9 mouse cellular contexts compared by ENCODE assay signal in the genomic region with DNA sequence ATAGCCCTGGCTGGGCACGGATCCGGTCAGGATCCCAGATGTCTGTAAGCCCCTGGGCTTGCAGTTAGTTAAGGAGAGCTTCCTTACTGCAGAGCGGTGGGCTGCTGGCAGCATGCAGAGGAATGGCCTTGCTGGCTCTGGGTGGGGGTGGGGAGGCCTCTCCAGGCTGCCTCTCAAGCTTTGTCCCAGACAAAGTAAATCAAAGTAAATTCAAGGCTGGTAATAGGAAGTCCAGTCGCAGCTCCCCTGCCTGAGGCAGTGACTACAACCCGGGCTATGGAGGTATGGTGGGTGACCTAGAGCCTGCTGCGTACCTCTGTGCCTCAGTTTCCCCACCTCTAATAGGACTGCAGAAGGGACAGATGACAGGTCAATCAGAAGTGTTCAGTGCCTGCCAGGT. TPM values are rescaled to one million over a fixed set of nuclear protein-coding genes. Genes with fewer than 3 reads are reported as not detected.
DNase-seq lines count a peak whose midpoint lies in the region; ATAC-seq lines count a peak whose summit lies in the region.
"Had no signal": no experiment of that assay in that cellular context is flagged by ENCODE, and none has a peak within 500 bp of the region (broad histone marks: within the 10 kb centered on the region; RNA-seq: fewer than 3 reads in every experiment).

No protein-coding gene starts in this region.

- intact Hi-C loops in heart, postnatal 10 days (cut with DNase I) = no loop called here

- H3K27me3 ChIP-seq in heart, embryonic 13.5 days (replicated peaks) = peaks cover 26% of the 10 kb centered on the region
- H3K27me3 ChIP-seq in neural tube, embryonic 11.5 days (ENCODE audit: control insufficient read depth, insufficient read depth, low read length) = peaks cover 23% of the 10 kb centered on the region
- H3K27me3 ChIP-seq in limb, embryonic 13.5 days = peaks cover 13% of the 10 kb centered on the region

- peaks cover 12% of the 10 kb centered on the region for H3K36me3 ChIP-seq in heart, embryonic 13.5 days
- H3K36me3 ChIP-seq in neural tube, embryonic 11.5 days (ENCODE audit: control insufficient read depth, insufficient read depth, low read length) = no peaks in the 10 kb centered on the region; the same call in 1 of the 2 replicates
- H3K36me3 ChIP-seq in limb, embryonic 13.5 days = peaks cover 30% of the 10 kb centered on the region
- H3K36me3 ChIP-seq: G1E had no signal

- 32% methylated on average over 6 of the region's 6 CpGs for WGBS in heart, embryonic 13.5 days
- WGBS in neural tube, embryonic 11.5 days = 14% methylated on average over 6 of the region's 6 CpGs
- 7% methylated on average over 6 of the region's 6 CpGs for WGBS in limb, embryonic 13.5 days

- H3K9ac ChIP-seq in heart, embryonic 13.5 days = peak overlapping the region; percentile 87
- peak overlapping the region; percentile 35 for H3K9ac ChIP-seq in neural tube, embryonic 11.5 days (ENCODE audit: low read length)
- peak overlapping the region; percentile 81 for H3K9ac ChIP-seq in limb, embryonic 13.5 days

- H3K4me1 ChIP-seq in heart, embryonic 13.5 days = peaks cover 71% of the 10 kb centered on the region
- peaks cover 50% of the 10 kb centered on the region for H3K4me1 ChIP-seq in neural tube, embryonic 11.5 days (ENCODE audit: control insufficient read depth, insufficient read depth, low read length)
- peaks cover 74% of the 10 kb centered on the region for H3K4me1 ChIP-seq in limb, embryonic 13.5 days

- ATAC-seq in heart, embryonic 13.5 days (ENCODE audit: extremely low read depth, insufficient number of reproducible peaks, low FRiP score, low TSS enrichment) = no peak
- no peak for ATAC-seq in neural tube, embryonic 11.5 days (ENCODE audit: insufficient read depth, low FRiP score, low TSS enrichment)
- ATAC-seq in limb, embryonic 13.5 days (ENCODE audit: low FRiP score, low read depth) = no peak

- DNase-seq in heart, postnatal 10 days = no peak
- DNase-seq in neural tube, embryonic 11.5 days (ENCODE audit: low spot score) = peak; percentile 46
- DNase-seq in neural tube, embryonic 10.5 days (ENCODE audit: extremely low spot score, low spot score) = no peak
- no peak for DNase-seq in thymus, postnatal 25 days
- no peak for DNase-seq in B cell, adult 2 months
- DNase-seq in spleen, adult 12 weeks (ENCODE audit: low spot score) = no peak

- H3K4me2 ChIP-seq in heart, embryonic 13.5 days = peak overlapping the region; percentile 91
- H3K4me2 ChIP-seq in neural tube, embryonic 11.5 days (ENCODE audit: low read depth) = peak overlapping the region; percentile 48
- peak overlapping the region; percentile 92 for H3K4me2 ChIP-seq in limb, embryonic 13.5 days (replicated peaks)

- H3K27ac ChIP-seq in heart, embryonic 13.5 days (replicated peaks) = peak overlapping the region; percentile 93
- H3K27ac ChIP-seq in neural tube, embryonic 11.5 days (ENCODE audit: low read depth, low read length) = peak overlapping the region; percentile 21
- peak overlapping the region; percentile 96 for H3K27ac ChIP-seq in limb, embryonic 13.5 days

- no peaks in the 10 kb centered on the region for H3K9me3 ChIP-seq in heart, embryonic 13.5 days
- H3K9me3 ChIP-seq in neural tube, embryonic 11.5 days (ENCODE audit: control insufficient read depth, low read length) = no peaks in the 10 kb centered on the region
- no peaks in the 10 kb centered on the region for H3K9me3 ChIP-seq in limb, embryonic 13.5 days
- H3K9me3 ChIP-seq: G1E had no signal

- H3K4me3 ChIP-seq in heart, embryonic 13.5 days = peak overlapping the region; percentile 66
- peak overlapping the region; percentile 38 for H3K4me3 ChIP-seq in neural tube, embryonic 11.5 days (ENCODE audit: low read depth, low read length)
- peak overlapping the region; percentile 76 for H3K4me3 ChIP-seq in limb, embryonic 13.5 days

RNA-seq across cellular contexts. Expression of a gene that starts 3.3 kb away (rescaled TPM):
- 17.3 and 17.6 TPM in 2 replicates for polyA plus RNA-seq in heart, embryonic 13.5 days (2015; fragmentation: Nextera tagmentation; extraction: Ambion mirVana)
- total RNA-seq in heart, postnatal 10 days (2021) = 1 to 10 TPM; 3.6 to 4.1 TPM
- polyA plus RNA-seq in neural tube, embryonic 11.5 days (2014; fragmentation: Nextera tagmentation; extraction: Ambion mirVana) = 32.3 and 39.7 TPM in 2 replicates
- polyA plus RNA-seq in limb, embryonic 13.5 days (2015; fragmentation: Nextera tagmentation; extraction: Ambion mirVana) = 72.6 and 76.0 TPM in 2 replicates
- total RNA-seq: G1E had no signal
- polyA plus RNA-seq: G1E had no signal

RNA-seq across cellular contexts. Expression of a gene that starts 48.6 kb away (rescaled TPM):
- polyA plus RNA-seq in heart, embryonic 13.5 days (2015; fragmentation: Nextera tagmentation; extraction: Ambion mirVana) = 13.5 and 14.6 TPM in 2 replicates
- total RNA-seq in heart, postnatal 10 days (2021) = 10 to 100 TPM; 24.0 to 24.9 TPM
- 23.1 and 24.6 TPM in 2 replicates for polyA plus RNA-seq in neural tube, embryonic 11.5 days (2014; fragmentation: Nextera tagmentation; extraction: Ambion mirVana)
- polyA plus RNA-seq in limb, embryonic 13.5 days (2015; fragmentation: Nextera tagmentation; extraction: Ambion mirVana) = 13.4 and 14.5 TPM in 2 replicates

RNA-seq across cellular contexts. Expression of a gene that starts 48.9 kb away (rescaled TPM):
- polyA plus RNA-seq in heart, embryonic 13.5 days (2015; fragmentation: Nextera tagmentation; extraction: Ambion mirVana) = 58.0 and 65.0 TPM in 2 replicates
- total RNA-seq in heart, postnatal 10 days (2021) = 10 to 100 TPM; 41.9 to 47.1 TPM
- 150 and 161 TPM in 2 replicates for polyA plus RNA-seq in neural tube, embryonic 11.5 days (2014; fragmentation: Nextera tagmentation; extraction: Ambion mirVana)
- 90.8 and 93.6 TPM in 2 replicates for polyA plus RNA-seq in limb, embryonic 13.5 days (2015; fragmentation: Nextera tagmentation; extraction: Ambion mirVana)

Comparison
In these comparisons a context has a peak if more than half of its experiments do, and no peak if none do; other contexts are left out.
1. H3K27ac ChIP-seq: peak in every context shown above with its lines; median percentile 96 in limb, embryonic 13.5 days; 93 in heart, embryonic 13.5 days; 21 in neural tube, embryonic 11.5 days.
2. H3K9ac ChIP-seq: peak in every context shown above with its lines; median percentile 87 in heart, embryonic 13.5 days; 81 in limb, embryonic 13.5 days; 35 in neural tube, embryonic 11.5 days.